Mouse (Mus musculus): ENCODE results near the gene Mgrn1.

Mgrn1 gene

DNA sequence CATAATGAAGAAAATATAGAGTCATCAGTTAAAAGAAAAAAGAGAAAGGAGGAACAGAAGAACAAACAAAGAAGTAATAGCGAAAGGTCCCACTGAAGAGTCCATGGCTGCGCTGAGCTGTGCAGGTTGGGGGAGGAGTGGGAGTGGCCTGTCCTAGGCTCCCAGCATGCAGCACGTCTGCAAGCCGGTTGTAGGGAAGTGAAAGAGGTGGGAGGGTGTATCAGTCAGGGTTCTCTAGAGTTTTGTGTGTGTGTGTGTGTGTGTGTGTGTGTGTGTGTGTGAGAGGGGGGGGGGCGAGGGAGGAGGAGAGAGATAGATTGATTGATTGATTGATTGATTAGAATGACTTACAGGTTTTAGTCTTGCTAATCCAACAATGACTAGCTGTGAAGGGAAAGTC is 21.9 kb downstream of the Mgrn1 start:
- no peak for DNase-seq (ENCODE audit: low read depth, low spot score)

DNA sequence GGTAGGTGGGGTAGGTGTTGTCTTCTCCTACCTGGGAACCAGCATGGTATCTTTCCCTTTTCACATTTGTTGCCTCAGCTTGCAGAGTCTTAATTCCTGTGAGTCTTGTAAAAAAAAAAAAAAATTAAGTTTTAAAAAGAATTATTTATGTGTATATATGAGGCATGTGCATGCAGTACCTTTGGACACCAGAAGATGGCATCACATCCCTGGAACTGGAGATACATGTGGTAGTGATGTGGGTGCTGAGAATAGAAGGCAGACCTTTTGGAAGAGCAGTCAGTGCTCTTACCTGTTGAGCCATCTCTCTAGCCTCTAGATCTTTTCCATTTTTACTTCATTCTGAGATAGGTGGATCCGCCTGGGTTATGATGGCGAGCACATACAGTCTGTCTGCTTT is 23.7 kb downstream of the Mgrn1 start:
- DNase-seq (ENCODE audit: low read depth, low spot score) = no peak

DNA sequence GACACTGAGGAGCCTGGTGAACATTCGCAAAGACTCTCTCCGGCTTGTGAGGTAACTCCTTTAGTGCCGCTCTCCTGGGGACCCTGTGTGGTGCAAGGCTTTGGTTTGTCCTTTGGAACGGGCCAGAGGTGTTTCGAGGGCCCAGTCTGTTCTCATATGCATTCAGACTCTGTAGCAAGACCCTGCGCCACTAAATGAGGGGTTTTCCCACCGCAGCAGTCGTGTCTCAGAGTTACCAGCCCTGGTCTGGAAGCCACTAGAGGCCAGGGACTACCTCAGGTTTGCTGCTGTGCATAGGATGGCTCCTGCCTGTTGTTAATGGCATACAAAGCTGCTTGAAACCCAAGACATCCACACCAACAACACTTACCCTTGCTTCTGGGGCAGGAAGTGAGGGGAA is 24.7 kb downstream of the Mgrn1 start:
- DNase-seq (ENCODE audit: low read depth, low spot score) = no peak

DNA sequence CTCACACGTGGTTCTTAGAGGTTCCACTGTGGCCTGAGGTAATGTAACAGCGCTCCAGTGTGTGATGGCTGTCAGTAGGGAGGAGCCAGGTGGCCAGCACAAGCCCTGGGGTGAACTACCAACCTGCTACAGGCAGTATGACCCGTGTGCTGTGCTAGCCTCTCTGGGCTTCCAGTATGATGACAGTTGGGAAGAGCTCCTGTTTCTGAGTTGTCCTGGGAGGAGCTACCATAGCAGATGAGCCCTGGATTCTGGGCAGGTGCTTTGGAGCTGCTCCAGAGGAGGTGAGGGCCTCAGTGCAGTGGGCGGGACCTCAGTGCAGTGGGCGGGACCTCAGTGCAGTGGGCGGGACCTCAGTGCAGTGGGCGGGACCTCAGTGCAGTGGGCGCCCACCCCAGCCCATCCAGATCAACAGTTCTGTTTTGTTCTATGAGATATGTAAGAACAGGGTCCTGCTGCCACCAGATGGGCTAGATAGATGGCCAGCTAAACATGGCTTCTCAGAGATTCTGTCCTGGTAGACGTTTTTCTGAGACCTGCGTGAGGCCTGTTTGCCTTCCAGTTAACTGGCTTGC is 26.1 kb downstream of the Mgrn1 start:
- DNase-seq (ENCODE audit: low read depth, low spot score) = no peak

DNA sequence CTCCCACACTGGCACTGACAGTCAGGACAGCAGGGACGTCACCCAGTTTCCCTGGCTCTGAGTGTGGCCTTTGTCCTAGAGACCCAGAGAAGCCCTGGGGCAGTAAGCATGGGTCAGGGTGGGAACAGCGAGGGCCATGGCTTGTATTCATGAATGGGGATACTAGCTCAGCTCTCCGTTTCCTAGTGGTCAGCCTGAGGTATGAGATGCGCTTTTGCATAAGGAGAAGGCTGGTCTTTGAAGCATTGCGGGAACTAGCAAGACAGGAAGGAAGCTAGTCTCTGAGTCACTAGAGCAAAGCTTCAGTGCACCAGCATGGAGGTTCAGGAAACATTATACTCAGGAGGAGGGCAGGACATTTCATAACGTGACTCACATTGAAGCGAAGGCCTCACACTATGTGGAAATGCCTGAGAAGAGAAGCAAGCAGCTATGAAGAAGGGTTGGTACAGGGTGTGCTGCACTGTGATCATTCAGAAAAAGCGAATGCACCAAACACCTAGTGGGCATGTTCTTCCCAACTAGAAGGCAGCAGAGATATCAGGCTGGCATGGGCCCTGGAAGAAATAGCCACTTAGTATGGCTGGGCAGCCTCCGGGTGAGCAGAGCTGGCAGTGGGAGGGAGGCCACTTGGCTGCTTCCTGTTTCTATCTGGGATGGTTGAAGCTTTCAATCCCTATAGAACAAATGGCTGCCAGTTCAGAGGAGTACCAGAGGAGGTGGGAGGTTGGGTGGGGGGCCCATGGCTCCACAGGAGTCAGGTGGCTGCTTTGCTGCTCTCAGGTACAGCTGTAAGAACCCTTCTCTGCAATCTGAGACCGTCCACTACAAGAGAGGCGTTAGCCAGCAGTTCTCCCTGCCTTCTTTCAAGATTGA is 27.1 kb downstream of the Mgrn1 start:
- DNase-seq (ENCODE audit: low read depth, low spot score) = no peak

DNA sequence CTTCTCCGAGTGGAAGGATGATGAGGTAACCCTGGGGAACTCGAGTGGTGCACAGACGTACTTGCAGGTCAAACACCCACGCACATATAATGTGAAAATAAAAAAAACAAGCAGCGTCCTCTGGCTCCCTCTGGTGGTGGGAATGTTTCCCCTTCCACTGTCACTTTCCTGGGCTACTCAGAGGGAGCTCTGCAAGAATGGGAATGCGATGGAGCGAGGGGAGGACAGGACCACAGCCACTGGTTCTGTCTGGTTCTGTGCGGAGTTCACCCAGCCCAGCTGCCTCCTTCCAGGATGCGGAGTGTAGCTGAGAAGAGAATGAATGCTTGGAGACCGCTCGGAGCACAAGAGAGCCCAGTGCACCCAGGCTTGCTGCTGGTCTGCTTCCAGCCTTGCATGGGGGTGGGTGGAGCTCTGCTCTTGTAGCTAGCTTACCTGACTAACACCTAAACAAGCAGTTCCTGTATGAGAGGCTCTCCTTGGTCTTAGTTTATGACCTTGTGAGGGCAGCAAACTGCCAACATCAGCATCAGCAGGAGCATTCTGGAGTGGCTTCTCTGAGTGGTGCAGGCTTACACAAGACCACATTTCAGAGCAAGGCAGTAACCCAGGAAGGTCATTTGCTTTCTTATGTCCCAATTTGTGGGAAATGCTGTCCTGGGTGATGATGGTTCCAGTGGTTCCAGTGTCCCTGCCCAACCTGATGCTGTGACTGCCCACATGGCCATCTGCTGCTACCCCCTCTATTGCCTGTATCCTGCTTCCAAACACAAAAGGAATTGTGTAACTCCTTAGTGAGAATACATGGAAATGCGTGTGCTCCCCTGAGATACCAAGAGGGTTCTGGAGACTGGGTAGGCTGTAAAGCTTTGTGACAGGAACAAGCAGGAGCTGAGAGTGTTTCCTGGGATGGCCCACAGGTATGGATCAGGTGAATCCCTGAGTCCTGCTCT is 28.0 kb downstream of the Mgrn1 start:
- DNase-seq (ENCODE audit: low read depth, low spot score) = peak; percentile 73

DNA sequence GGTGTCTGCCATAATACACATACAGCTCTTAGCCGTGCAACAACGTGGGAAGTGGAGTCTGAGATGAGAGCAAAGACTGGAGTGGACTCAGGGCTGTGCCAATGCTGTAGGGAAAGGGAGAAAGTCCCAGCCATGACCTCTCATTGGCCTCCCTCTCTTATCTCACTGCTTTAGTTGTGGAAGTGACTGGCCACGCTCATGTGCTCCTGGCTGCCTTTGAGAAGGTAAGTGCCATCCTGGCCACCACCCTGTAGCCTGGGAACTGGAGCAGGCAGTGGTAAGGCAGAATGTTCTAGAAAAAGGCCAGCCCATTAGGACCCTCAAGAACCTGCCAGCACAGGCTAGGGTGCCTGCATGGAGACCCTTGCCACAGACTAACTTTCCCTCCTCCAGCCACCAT is 29.9 kb downstream of the Mgrn1 start:
- no peak for DNase-seq (ENCODE audit: low read depth, low spot score)

DNA sequence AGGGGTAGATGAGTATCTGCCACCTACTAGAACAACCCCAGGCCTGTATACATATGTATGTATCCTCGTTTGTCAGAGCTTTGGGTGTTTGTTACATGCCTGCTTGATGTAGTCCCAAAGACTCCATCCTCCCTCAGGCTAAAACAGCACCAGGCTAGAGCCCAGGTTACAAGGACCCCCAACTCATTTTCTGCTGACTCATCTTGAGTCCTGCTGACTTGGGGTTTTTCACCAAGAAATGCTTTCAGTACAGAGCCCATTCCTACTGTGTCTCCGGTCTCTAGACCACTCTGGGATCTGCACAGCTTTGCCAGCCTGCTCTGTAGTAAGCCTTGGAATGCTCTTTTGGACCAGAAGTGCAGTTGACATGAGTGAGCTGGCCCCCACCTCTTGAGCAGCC is 30.6 kb downstream of the Mgrn1 start:
- no peak for DNase-seq (ENCODE audit: low read depth, low spot score)

DNA sequence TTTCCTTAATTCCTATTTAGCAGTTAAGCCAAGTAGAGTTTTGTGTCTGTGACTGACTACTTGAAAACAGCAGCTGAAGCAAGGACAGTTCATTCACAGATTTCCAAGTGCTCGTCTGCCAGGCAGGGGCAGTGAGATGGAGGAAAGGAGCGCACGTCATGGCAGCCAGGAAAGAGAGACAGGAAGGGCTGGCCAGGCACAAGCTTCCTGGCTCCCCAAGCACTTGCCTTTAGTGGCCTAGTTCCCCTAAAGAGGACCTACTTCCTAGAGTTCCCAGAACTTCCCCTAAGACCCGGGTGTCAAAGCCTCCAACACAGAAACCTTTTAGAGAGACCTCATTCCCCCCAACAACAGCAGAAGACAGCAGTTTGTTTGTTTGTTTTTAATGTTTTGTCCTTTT is 34.5 kb downstream of the Mgrn1 start:
- no peak for DNase-seq (ENCODE audit: low read depth, low spot score)

DNA sequence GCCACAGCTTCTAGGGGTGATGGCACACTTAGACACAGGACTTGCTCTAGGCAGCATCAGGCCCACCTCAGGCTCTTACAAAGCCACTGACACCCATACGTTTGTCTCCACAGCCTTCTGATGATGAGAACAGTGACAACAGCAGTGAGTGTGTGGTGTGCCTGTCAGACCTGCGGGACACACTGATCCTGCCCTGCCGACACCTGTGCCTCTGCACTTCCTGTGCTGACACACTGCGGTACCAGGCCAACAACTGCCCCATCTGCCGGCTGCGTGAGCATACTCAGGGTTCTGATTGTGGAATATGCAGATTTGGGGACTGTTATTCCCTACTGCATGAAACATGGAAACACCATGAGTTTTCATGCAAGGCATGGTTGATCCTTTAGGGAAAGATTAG is 36.4 kb downstream of the Mgrn1 start:
- no peak for DNase-seq (ENCODE audit: low read depth, low spot score)

DNA sequence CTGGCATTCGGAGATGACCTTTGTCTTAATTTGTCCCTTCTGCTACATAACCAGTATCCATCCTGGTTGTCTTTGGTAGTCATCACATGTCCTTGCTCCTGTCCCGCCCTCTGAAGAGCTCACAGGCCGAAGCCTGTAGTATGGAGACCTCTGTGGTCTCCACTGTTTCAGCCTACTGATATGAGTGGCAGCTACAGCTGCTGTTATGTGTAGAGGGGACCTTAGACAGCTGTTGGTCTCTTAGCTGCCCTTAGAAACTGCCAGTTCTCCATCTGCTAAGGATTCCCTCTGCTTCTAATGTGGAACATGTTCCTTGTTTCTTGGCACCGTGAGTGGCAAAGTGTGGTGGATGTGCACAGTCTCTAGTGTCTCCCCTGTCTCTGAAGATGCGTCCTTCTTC is 37.9 kb downstream of the Mgrn1 start:
- DNase-seq (ENCODE audit: low read depth, low spot score) = no peak

DNA sequence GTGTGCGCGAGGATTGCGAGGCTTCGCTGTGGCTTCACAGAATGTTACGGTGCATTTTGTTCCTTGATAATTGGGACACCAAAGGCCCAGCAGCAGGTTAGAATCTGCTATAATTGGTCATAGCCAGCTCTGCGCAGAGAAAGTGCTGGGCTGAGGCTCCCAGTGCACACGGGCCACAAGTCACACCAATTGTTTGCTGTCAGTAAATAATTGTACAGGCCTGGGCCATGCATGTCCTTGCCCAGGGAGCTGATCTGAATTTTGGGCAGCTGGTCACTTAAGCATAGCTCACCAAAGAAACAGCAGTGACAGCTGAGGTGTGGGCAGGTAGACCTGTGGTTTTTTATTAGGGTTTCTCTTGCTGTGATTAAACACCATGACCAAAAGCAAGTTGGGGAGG is 41.9 kb downstream of the Mgrn1 start:
- DNase-seq (ENCODE audit: low read depth, low spot score) = no peak

DNA sequence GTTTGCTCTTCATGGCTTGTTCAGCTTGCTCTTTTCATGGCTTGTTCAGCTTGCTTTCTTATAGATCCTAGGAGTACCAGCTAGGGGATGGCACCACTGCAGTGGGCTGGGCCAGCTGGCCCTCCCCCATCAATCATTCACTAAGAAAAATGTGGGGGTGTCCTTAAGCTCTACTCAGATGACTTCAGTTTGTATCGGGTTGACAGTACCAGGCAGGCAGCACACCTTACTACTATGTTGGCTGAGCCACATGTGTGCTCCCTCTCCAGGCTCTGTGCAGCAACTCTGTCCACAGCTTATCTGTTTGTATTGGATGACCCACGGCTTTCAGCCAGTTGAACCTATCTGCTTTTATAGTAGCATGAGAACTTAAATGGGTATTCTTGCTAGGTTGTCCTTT is 42.4 kb downstream of the Mgrn1 start:
- no peak for DNase-seq (ENCODE audit: low read depth, low spot score)

DNA sequence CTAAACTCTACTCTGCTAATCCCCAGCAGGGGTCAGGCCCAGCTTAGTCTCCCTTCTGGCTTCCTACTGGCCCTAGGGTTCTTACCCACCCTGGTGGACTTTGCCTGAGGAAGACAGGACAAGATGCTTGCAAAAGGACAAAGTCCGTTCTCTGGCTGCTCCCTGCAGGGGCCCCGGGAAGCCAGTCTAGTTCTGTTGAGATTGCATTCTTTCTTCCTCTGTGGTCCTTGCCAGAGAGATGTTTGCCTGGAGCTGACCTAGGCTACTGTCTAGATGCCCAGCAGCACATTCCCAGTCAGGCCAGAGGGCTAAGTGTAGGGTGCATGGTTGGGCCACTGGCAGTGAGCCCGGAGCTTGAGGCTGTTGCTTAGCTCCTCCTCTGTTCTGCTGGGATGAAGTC is 46.4 kb downstream of the Mgrn1 start:
- no peak for DNase-seq (ENCODE audit: low read depth, low spot score)

DNA sequence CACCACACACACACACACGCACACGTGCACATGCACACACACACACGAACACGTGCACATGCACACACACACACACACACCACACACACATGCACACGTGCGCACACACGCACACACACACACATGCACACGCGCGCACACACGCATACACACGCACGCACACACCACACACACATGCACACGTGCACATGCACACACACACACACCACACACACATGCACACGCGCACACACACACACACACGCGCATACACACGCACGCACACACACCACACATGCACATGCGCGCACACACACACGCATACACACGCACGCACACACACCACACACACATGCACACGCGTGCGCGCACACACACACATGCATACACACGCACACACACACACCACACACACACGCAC is 49.4 kb downstream of the Mgrn1 start:
- no peak for DNase-seq (ENCODE audit: low read depth, low spot score)

DNA sequence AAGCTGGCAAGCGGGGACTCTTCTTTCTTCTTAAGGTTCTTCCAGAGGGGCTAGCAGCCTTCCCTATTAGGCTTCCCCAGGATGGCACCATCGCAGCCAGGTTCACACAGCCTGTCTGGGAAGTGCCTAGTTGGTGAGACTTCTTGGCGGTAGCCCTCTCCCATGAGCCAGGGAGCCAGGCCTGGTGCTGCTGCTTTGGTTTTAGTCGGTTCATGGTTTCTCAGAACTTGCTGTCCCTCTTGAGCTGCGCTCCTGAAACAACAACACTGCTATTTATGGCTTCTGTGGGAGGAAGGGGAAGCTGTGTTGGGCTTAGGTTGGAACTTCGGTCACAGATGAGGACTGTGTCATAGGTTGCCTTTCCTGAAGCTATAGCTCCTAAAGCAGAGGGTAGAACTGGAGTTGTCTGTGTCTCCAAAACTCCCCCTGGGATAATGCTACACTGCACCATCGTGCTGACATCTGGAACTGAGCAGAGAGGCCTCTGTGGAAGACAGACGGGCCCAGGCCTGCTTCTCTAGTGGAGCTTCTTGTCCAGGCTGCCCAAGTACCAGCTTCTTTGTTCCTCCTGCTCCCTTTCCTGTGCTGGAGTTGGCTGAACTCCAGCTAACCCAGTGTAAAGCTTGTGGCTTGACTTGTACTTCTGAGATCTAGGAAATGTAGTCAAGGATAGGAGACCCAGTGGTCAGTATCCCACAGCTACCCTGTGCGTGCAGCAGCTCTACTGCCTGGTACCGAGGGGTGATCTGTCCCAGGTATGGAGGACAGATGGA is 50.1 kb downstream of the Mgrn1 start:
- no peak for DNase-seq (ENCODE audit: low read depth, low spot score)

DNA sequence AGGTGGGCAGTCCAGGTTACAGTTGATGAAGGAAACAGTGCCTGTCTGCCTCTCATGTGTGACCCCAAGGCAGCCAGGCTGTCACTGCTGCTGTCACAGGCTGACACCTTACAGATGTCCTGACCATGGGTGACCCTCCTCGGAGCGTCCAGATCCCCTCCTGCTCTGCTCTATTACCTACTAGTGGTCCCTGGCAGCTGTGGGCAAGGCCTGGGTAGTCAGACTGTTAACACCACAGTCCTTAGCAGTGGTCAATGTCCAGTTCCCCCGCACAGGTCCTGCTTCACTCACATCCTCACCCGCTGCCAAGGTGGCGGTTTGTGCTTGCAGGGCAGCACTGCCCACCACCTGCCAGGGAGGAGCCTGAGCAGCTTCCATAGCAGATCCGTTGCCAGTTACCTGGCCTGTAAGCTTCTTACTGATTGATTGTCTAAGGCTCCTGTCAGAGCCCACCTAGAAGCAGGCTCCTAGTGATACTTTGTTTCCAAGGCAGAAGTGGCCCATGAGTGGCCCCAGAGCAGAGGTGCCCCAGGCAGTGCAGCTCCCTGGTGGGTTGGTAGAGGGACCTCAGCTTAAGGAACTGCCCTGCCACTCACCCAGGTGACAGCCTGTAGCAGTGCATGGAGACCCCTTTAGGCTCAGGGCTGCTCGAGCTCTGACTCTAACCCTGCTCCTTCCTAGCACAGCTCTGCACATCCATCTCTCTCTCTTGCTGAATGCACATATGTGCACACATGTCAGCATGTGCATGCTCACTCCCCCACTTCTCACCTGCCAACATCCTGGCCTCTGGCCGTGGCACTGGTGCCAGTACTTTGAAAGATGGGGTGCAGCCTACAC is 51.5 kb downstream of the Mgrn1 start:
- DNase-seq (ENCODE audit: low read depth, low spot score) = no peak

DNA sequence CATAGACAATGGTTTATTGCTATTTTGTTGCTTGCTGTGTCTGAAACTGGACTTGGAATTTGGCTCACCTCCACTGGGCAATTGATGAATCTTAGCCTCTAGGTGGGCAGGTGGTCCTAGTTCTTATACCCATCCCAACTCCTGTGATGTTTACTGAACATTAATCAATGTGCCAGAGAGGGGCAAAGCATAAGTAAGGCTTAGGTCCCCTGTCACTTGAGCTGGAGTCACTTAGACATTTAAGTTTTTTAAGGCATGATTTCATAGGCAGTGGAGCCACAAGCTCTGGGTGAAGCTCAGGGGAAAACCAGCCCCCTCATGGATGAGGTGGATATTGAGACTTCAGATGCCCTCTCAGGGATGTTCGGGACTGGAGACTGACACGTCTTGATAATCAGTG is 52.4 kb downstream of the Mgrn1 start, which contains the start of gene Nudt16l1:
Gene Nudt16l1 (plus strand): TSS at position 301 of the 400 bp plus-strand sequence.
- no peak for DNase-seq (ENCODE audit: low read depth, low spot score)

DNA sequence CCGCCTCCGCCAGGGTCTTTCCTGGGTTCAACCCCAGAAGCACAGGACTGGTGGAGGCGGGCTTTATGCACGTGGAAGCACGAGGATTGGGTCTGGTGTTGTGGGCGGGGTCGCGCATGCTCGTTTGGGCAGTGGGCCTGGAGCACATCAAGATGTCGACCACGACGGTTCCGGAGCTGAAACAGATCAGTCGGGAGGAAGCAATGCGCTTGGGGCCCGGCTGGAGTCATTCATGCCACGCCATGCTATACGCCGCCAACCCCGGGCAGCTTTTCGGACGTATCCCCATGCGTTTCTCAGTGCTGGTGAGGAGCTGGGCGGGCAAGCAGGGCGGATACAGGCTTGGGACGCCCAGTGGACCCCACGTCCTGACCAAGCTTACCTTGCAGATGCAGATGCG is 52.9 kb downstream of the Mgrn1 start:
- peak; percentile 89 for DNase-seq (ENCODE audit: low read depth, low spot score)

DNA sequence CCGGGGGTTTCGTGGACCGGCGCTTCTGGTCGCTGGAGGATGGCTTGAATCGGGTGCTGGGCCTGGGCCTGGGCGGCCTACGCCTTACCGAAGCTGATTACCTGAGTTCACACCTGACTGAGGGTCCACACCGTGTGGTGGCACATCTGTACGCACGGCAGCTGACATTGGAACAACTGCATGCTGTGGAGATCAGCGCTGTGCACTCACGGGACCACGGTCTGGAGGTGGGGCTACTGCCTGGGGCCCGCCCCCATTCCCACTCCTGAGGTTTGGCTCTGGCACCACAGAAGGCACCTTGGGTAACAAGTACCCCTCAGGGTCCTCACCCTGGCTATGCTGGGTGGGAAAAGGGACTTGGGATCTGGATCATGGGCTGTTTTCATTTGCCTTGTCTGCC is 53.4 kb downstream of the Mgrn1 start:
- DNase-seq (ENCODE audit: low read depth, low spot score) = no peak
